Mouse (Mus musculus) left cerebral cortex, adult 6 months (tissue): Measurements from ENCODE around the gene Tmem102. TPM values are rescaled to one million over a fixed set of nuclear protein-coding genes. Genes with fewer than 3 reads are reported as not detected.

Experiments used
- long read RNA-seq, 2 experiments: library from polyadenylated mRNA; unstranded; transcript quantifications; one replicate each; pipeline ENCODE4 v2.0.0; 2019 to 2020
- polyA plus RNA-seq: library from polyadenylated mRNA; unstranded; fragments of <200 nt; fragmentation: Nextera tagmentation; gene quantifications from 2 replicates; pipeline ENCODE4 v1.2.3, GENCODE M21; 2021

Gene Tmem102
- 0.39 and 0.40 TPM in 2 replicates for polyA plus RNA-seq
- long read RNA-seq, experiment 1 = 0 reads
- long read RNA-seq, experiment 2 = 0 reads

GRCm38 (mm10) chr11:69804972-69805909 lies at the start of gene Tmem102:
Tmem102 (minus strand) TSS chr11:69805624.

GRCm38 (mm10) chr11:69846198-69846680 lies 40.8 kb upstream of the Tmem102 start, which contains the start of gene Plscr3:
Plscr3 (plus strand) TSS chr11:69846376.

DNA sequence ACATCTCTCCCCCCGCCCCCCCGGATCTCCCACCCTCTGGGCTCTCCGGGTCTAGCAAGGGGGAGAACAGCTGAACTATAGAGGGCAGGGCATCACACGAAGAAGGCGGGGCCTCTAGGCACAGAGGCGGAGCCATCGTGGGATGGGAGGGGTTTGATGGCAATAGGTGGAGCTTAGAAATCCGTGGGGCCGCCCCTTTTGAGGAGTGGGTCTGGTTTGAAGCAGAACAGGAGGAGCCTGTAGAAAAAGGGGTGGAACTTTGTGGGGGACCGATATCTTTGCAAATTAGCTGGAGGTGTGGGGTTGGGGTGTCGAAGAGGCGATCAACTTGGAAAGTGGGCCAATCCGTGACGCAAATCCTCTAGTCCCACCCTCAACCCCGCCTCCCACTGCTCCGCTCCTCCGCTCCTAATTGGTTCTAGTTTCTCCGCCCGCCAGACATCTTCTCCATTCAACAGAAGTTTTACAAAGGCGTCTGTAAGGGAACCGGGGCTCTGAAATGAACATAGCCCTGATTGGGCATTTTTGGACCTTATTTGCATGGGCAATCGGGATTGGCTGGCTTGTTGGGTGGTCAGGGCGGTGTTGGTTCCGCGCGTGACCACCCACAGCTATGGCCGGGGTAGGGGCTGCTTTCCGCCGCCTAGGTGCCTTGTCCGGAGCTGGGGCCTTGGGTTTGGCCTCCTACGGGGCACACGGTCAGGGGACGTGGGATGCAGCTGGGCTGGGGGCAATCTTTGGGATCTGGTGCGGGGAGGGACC lies 32.7 kb upstream of the Tmem102 start, which contains the start of gene Tmem256:
Gene Tmem256, plus strand, starts transcription at position 563 of the 762 bp plus-strand sequence.

DNA sequence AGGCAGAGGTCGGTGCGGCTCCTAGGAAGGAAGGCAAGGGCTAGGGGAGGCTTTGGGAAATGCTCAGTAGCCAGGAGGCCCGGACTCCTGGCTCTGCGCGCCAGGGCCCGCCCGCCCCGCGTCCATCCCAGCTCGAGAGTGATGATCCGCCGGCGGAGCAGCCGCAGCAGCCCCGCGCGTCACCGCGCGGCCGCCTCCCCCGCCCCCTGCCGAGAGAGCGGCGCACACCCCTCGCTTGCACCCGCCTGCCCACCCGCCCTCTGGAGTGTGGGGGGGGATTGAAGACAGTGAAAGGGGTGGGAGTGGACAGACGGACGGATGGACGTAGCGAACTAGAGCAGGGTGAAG lies 32.2 kb upstream of the Tmem102 start, which contains the start of gene Nlgn2:
Gene Nlgn2, minus strand, starts transcription at position 181 of the 348 bp plus-strand sequence.

DNA sequence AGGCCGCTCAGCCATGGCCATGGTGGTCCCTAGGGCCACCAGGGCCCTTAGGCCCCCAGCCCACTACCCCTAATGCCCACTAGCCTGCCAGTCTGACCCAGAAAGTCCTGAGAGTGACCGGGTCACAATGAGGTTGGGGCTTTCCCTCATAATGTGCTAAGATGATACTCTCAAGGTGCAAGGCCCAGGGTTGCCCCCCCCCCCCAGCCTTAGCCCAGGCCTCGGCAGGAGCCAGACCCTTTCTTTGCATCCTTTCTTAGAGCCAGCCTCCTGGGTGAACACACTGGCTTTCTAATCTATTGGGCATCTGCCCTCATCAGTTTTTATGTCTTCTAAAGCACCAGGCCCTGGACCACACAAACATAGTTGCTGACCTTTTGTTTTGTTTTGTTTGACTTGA lies 16.7 kb upstream of the Tmem102 start, which contains the start of gene Spem1:
Gene Spem1, minus strand, starts transcription at position 101 of the 400 bp plus-strand sequence.

DNA sequence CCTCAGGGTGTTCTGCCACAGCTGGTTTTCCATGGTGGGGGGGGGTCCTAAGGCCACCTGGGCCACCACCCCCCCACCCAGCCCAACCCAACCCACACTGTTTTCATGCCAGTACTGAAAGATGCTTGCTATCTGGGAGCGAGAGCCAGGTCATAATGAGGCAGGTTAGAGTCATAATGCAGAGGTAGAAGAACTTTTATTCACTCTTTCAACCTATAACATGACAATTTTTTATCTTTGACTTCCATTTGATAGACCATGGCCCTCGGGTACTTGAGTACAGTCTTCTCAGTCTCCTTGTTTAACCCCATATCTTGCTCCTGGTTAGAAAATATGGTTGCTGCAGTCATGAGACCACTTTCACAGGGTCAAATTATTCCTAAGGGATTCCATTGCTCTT lies 12.9 kb upstream of the Tmem102 start, which contains the start of gene Spem2:
Gene Spem2, minus strand, starts transcription at position 101 of the 400 bp plus-strand sequence.

DNA sequence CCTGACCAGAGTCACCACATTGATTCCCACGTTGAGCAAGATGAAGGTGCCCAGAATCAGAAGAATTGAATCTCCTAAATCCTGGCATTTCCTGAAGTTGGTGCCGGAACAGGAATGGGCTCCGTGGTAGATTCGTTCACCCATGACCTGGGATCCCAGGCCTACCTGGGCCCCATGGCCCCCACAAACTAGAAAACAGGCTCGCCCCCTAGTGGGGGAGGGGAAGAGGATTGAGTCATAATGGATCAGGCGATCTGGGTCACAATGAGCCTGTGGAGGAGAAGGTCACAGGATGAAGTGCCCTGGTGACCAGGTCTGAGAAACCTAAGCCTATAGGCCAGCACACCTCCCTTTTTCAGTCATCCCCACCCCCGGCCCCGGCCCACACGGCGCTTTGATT lies 9.7 kb upstream of the Tmem102 start, which contains the start of gene Gm39566:
Gene Gm39566, minus strand, starts transcription at position 144 of the 400 bp plus-strand sequence.

DNA sequence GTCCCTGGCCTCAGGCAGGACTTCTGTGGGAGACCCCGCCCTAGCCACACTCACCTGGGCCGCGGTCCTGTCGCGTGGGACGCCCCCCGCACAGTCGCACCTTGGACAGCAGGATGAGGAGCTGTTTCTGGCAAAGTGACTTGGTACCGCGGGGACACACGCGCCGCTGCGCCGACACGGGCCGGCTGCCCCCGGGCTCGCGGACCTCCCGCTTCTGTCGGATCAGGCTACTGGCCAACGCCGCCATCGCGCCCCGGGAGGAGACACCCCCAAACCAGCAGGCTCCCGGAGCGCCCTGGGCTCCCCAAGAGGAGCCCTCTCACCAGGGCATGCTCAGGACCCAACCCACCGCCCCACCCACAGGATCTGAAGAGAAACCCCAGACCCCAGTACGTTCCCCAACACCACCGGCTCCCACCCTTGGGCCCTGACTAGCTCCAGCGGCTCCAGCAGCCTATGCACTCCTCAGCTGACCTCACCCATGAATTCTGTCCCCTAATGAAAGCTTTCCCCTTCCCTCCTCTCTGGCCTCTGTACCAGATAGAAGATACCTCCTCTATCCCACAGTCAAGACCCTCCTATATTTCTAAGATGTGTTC lies 3.9 kb downstream of the Tmem102 start, which contains the start of gene Fgf11:
Gene Fgf11, minus strand, starts transcription at position 479 of the 599 bp plus-strand sequence.

DNA sequence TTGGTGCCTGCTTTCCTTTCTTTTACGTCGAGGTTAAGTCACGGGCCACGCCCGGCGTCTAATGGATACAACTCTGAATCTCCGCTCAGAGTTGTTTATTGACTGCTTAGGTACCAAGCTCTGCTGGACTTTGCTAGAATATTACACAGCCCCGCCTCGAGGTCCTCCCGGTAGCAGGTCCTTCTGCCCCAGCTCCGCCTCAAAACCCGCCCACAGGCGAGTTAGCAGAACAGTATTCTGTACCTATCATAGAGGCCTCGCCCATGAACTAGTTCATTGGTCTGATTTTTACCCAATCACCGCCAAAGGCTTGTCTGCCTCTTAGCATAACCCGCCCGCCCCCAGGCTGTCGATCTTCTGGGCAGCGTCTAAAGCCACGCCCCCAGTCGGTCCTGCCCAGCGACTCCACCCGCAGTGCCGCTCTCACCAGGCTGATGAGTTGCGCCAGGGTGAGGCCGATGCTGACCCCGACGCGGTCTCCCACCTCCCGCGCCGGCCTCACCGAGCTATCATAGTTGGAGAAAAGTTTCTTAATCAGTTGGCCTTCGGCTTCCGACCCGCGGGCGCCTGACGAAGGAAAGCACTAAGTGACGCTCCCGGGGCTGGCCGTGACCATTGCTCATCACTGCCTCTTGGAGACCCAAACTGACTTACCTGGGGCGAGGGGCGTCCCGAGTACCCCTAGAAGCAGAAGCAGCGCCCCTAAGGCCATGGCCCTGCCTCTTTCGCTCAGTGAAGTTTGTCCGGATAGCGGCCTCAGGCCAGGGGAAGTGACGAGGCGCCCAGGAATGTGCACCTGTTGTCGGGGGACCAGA lies 10.0 kb downstream of the Tmem102 start, which contains the start of gene Chrnb1:
Gene Chrnb1, minus strand, starts transcription at position 776 of the 815 bp plus-strand sequence.

GRCm38 (mm10) chr11:69765221-69766125 lies 40.0 kb downstream of the Tmem102 start, which contains the start of gene Zbtb4:
Zbtb4 (plus strand) TSS chr11:69765912.

DNA sequence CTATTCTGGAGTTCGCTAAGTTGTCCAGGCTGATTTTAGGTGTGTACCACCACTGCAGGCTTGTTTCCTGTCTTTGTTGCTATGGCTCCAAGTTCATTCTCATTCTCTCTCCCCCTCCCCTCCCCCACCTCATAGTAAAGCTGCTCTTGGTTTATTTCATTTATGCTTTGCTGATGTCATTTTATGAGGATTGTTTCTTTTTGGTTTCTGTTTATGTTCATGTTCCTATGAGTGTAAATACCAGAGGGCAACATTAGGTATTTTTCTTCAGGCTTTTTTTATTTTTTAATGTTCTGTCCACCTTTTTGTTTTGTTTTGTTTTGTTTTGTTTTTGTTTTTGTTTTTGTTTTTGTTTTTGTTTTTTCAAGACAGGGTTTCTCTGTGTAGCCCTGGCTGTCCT lies 43.6 kb downstream of the Tmem102 start, which contains the start of gene Slc35g3:
Gene Slc35g3, minus strand, starts transcription at position 101 of the 400 bp plus-strand sequence.

DNA sequence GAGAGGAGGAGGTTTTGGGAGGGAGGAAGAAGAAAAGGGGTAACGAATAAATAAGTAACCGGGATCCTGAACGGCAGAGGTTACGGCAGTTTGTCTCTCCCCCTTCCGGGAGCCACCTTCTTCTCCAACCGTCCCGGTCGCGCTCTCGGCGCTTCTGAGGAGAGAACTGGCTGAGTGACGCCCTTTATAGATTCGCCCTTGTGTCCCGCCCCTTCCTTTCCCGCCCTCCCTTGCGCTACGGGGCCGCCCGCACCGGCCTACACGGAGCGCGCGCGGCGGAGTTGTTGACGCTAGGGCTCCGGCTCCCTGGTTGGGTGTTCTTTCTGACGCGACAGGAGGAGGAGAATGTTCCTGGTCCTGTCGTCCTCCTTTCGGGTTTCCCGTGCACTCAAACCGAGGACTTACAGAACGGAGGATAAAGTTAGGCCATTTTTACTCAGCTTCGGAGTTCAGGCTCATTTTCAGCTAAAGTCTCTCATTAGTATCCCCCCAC lies 46.9 kb downstream of the Tmem102 start, which contains the start of gene Polr2a:
Gene Polr2a, minus strand, starts transcription at position 160 of the 493 bp plus-strand sequence.

Other genes with a start within 250 kb of the Tmem102 start
- 14.0 and 33.2 TPM in 2 replicates for gene Efnb3, start 245.4 kb downstream of the Tmem102 start, polyA plus RNA-seq
- 11.1 and 12.9 TPM in 2 replicates for gene Wrap53, start 225.4 kb downstream of the Tmem102 start, polyA plus RNA-seq
- 20.2 and 20.9 TPM in 2 replicates for gene Trp53, start 225.3 kb downstream of the Tmem102 start, polyA plus RNA-seq
- 153 and 269 TPM in 2 replicates for gene Atp1b2, start 199.7 kb downstream of the Tmem102 start, polyA plus RNA-seq
- gene Shbg, start 187.7 kb downstream of the Tmem102 start, polyA plus RNA-seq = not detected in 2 replicates
- 13.9 and 15.2 TPM in 2 replicates for gene Sat2, start 183.6 kb downstream of the Tmem102 start, polyA plus RNA-seq
- 6.9 and 10.3 TPM in 2 replicates for gene Fxr2, start 172.6 kb downstream of the Tmem102 start, polyA plus RNA-seq
- gene Sox15, start 150.3 kb downstream of the Tmem102 start, polyA plus RNA-seq = 0.36 TPM in 1 of 2 replicates, not detected in the other
- 87.7 and 102 TPM in 2 replicates for gene Mpdu1, start 143.0 kb downstream of the Tmem102 start, polyA plus RNA-seq
- gene Cd68, start 139.5 kb downstream of the Tmem102 start, polyA plus RNA-seq = 18.2 and 20.8 TPM in 2 replicates
- gene Eif4a1, start 133.2 kb downstream of the Tmem102 start, polyA plus RNA-seq = 163 and 212 TPM in 2 replicates
- 16.2 and 20.9 TPM in 2 replicates for gene Senp3, start 123.5 kb downstream of the Tmem102 start, polyA plus RNA-seq
- 3.5 and 3.8 TPM in 2 replicates for gene Tnfsf13, start 119.8 kb downstream of the Tmem102 start, polyA plus RNA-seq
- 3.3 and 11.2 TPM in 2 replicates for gene Tnfsf12, start 109.8 kb downstream of the Tmem102 start, polyA plus RNA-seq
- 3.0 and 5.7 TPM in 2 replicates for gene Tnfsfm13, start 109.5 kb downstream of the Tmem102 start, polyA plus RNA-seq
- gene Polr2a, start 47.0 kb downstream of the Tmem102 start, polyA plus RNA-seq = 3.9 and 7.0 TPM in 2 replicates
- gene Slc35g3, start 43.7 kb downstream of the Tmem102 start, polyA plus RNA-seq = not detected in 2 replicates
- 6.7 and 9.8 TPM in 2 replicates for gene Zbtb4, start 39.7 kb downstream of the Tmem102 start, polyA plus RNA-seq
- gene Chrnb1, start 9.7 kb downstream of the Tmem102 start, polyA plus RNA-seq = 0.17 and 0.19 TPM in 2 replicates
- gene Fgf11, start 3.8 kb downstream of the Tmem102 start, polyA plus RNA-seq = 2.3 and 2.7 TPM in 2 replicates
- gene Gm39566, start 9.7 kb upstream of the Tmem102 start, polyA plus RNA-seq = not detected in 2 replicates
- not detected in 2 replicates for gene Spem2, start 12.8 kb upstream of the Tmem102 start, polyA plus RNA-seq
- not detected in 2 replicates for gene Spem1, start 16.6 kb upstream of the Tmem102 start, polyA plus RNA-seq
- gene Nlgn2, start 32.2 kb upstream of the Tmem102 start, polyA plus RNA-seq = 12.4 and 16.8 TPM in 2 replicates
- gene Tmem256, start 32.9 kb upstream of the Tmem102 start, polyA plus RNA-seq = 510 and 573 TPM in 2 replicates
- gene Plscr3, start 40.8 kb upstream of the Tmem102 start, polyA plus RNA-seq = 4.0 and 11.7 TPM in 2 replicates
- gene Tnk1, start 53.1 kb upstream of the Tmem102 start, polyA plus RNA-seq = 0.08 TPM in 1 of 2 replicates, not detected in the other
- gene Tmem95, start 72.4 kb upstream of the Tmem102 start, polyA plus RNA-seq = not detected in 2 replicates
- 0.42 and 0.43 TPM in 2 replicates for gene Kctd11, start 75.8 kb upstream of the Tmem102 start, polyA plus RNA-seq
- gene Acap1, start 89.9 kb upstream of the Tmem102 start, polyA plus RNA-seq = not detected in 2 replicates
- 0.20 and 0.37 TPM in 2 replicates for gene 2810408A11Rik, start 95.4 kb upstream of the Tmem102 start, polyA plus RNA-seq
- gene Neurl4, start 95.4 kb upstream of the Tmem102 start, polyA plus RNA-seq = 8.7 and 12.8 TPM in 2 replicates
- 19.7 and 23.9 TPM in 2 replicates for gene Gps2, start 108.3 kb upstream of the Tmem102 start, polyA plus RNA-seq
- 765 and 797 TPM in 2 replicates for gene Eif5a, start 116.3 kb upstream of the Tmem102 start, polyA plus RNA-seq
- gene Ybx2, start 130.2 kb upstream of the Tmem102 start, polyA plus RNA-seq = 0.92 TPM in 1 of 2 replicates, not detected in the other
- gene Slc2a4, start 142.6 kb upstream of the Tmem102 start, polyA plus RNA-seq = 0.61 and 0.64 TPM in 2 replicates
- not detected in 2 replicates for gene Cldn7, start 159.2 kb upstream of the Tmem102 start, polyA plus RNA-seq
- 16.4 and 21.9 TPM in 2 replicates for gene Ctdnep1, start 175.5 kb upstream of the Tmem102 start, polyA plus RNA-seq
- 112 and 113 TPM in 2 replicates for gene Elp5, start 176.9 kb upstream of the Tmem102 start, polyA plus RNA-seq
- gene Gabarap, start 185.5 kb upstream of the Tmem102 start, polyA plus RNA-seq = 291 and 457 TPM in 2 replicates
- gene Phf23, start 190.2 kb upstream of the Tmem102 start, polyA plus RNA-seq = 9.2 and 18.6 TPM in 2 replicates
- gene Dvl2, start 195.0 kb upstream of the Tmem102 start, polyA plus RNA-seq = 1.6 and 4.0 TPM in 2 replicates
- 40.5 and 55.2 TPM in 2 replicates for gene Acadvl, start 209.8 kb upstream of the Tmem102 start, polyA plus RNA-seq
- 50.8 and 69.9 TPM in 2 replicates for gene Dlg4, start 211.3 kb upstream of the Tmem102 start, polyA plus RNA-seq
- gene Asgr1, start 248.5 kb upstream of the Tmem102 start, polyA plus RNA-seq = 3.1 and 3.3 TPM in 2 replicates